8 mouse cellular contexts compared by ENCODE assay signal in the genomic region with DNA sequence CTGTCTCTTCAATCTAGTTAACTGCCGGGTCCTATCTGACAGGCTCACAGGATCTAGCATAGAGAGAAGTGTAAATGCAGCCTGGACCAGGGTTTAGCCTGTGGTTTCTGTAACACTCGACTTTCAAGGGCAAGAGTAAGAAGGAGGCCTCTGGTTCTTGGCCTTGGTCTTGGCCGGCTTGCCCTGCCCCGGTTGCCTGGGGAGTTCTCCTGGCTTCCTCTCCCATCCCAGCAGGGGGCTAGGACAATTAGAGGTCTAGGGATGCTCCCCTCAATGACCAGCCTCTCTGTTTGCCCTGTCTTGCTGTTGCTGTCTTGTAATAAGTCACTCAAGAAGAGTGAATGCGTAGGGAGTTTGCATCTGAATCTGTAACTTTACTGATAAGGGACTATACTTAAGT. TPM values are rescaled to one million over a fixed set of nuclear protein-coding genes. Genes with fewer than 3 reads are reported as not detected.
DNase-seq lines count a peak whose midpoint lies in the region; ATAC-seq and TF ChIP-seq lines count a peak whose summit lies in the region.

No protein-coding gene starts in this region.

- peak overlapping the region; percentile 39; the same call in 1 of the 2 replicates for H3K9ac ChIP-seq in heart, embryonic 11.5 days (ENCODE audit: low read depth, low read length)
- peak overlapping the region; percentile 23 for H3K9ac ChIP-seq in limb, embryonic 11.5 days (ENCODE audit: low read length)
- H3K9ac ChIP-seq in stomach, postnatal 0 days (ENCODE audit: low read length), result peak overlapping the region; percentile 52; the same call in 1 of the 2 replicates

- WGBS in heart, embryonic 11.5 days (ENCODE audit: insufficient replicate concordance), result 39% methylated on average over 5 of the region's 5 CpGs
- 45% methylated on average over 5 of the region's 5 CpGs for WGBS in limb, embryonic 11.5 days
- 50% methylated on average over 5 of the region's 5 CpGs for WGBS in stomach, postnatal 0 days

- peak overlapping the region; percentile 93 for H3K4me2 ChIP-seq in heart, embryonic 11.5 days
- peak overlapping the region; percentile 80 for H3K4me2 ChIP-seq in limb, embryonic 11.5 days (ENCODE audit: low read depth, severe bottlenecking)
- H3K4me2 ChIP-seq in stomach, postnatal 0 days (replicated peaks; ENCODE audit: low read depth), result peak overlapping the region; percentile 88

- no peak for TF ChIP-seq CTCF in stomach, postnatal 0 days (IDR thresholded peaks at IDR 0.05; ENCODE audit: low read depth)

- no peak for ATAC-seq in heart, embryonic 11.5 days (replicated peaks; ENCODE audit: insufficient number of reproducible peaks, low FRiP score, low TSS enrichment)
- ATAC-seq in limb, embryonic 11.5 days (ENCODE audit: insufficient number of reproducible peaks, low FRiP score, low TSS enrichment, low read depth), result no peak
- no peak for ATAC-seq in stomach, postnatal 0 days (ENCODE audit: low FRiP score, low TSS enrichment)

- H3K36me3 ChIP-seq in heart, embryonic 11.5 days (ENCODE audit: control insufficient read depth, insufficient read depth, low read length), result peaks cover 3% of the 10 kb centered on the region; the same call in 1 of the 2 replicates
- H3K36me3 ChIP-seq in limb, embryonic 11.5 days (ENCODE audit: control insufficient read depth, insufficient read depth, low read length), result peaks cover 7% of the 10 kb centered on the region; the same call in 1 of the 2 replicates
- H3K36me3 ChIP-seq in stomach, postnatal 0 days (ENCODE audit: control insufficient read depth, insufficient read depth, low read length), result no peaks in the 10 kb centered on the region; the same call in 1 of the 2 replicates

- H3K27ac ChIP-seq in heart, embryonic 11.5 days (ENCODE audit: low read depth, low read length), result no peak overlapping the region
- no peak overlapping the region for H3K27ac ChIP-seq in limb, embryonic 11.5 days (replicated peaks; ENCODE audit: low read depth, low read length)
- H3K27ac ChIP-seq in stomach, postnatal 0 days (replicated peaks), result no peak overlapping the region

- peaks cover 14% of the 10 kb centered on the region for H3K4me1 ChIP-seq in heart, embryonic 11.5 days (ENCODE audit: control insufficient read depth, insufficient read depth, low read length)
- peaks cover 6% of the 10 kb centered on the region; the same call in 1 of the 2 replicates for H3K4me1 ChIP-seq in limb, embryonic 11.5 days (ENCODE audit: control insufficient read depth, insufficient read depth, low read length)
- H3K4me1 ChIP-seq in stomach, postnatal 0 days (replicated peaks; ENCODE audit: control insufficient read depth, insufficient read depth), result peaks cover 3% of the 10 kb centered on the region; the same call in 1 of the 2 replicates

- no peak for DNase-seq in heart, adult 8-10 months (ENCODE audit: low spot score)
- DNase-seq in thymus, postnatal 25 days, result peak; percentile 14
- no peak for DNase-seq in thymus, postnatal 0 days (ENCODE audit: low spot score)
- no peak for DNase-seq in limb, embryonic 11.5 days (ENCODE audit: low spot score)
- no peak for DNase-seq in stomach, postnatal 0 days (ENCODE audit: low spot score)
- DNase-seq in left cerebral cortex, adult 18-20 months (ENCODE audit: low spot score in 2 of 2), result no peak
- no peak for DNase-seq in urinary bladder, postnatal 36 days (ENCODE audit: low spot score in 2 of 2)

- TF ChIP-seq EP300 in stomach, postnatal 0 days (optimal IDR thresholded peaks at IDR 0.05), result no peak

- H3K4me3 ChIP-seq in heart, embryonic 11.5 days (ENCODE audit: low read depth, low read length), result peak overlapping the region; percentile 86
- H3K4me3 ChIP-seq in limb, embryonic 11.5 days (ENCODE audit: low read depth, low read length), result peak overlapping the region; percentile 83; the same call in 1 of the 2 replicates
- H3K4me3 ChIP-seq in stomach, postnatal 0 days (ENCODE audit: low read depth, low read length), result 0 out of 2 replicates have a peak overlapping the region, but pooled peaks have one; percentile 81

- no peaks in the 10 kb centered on the region for H3K27me3 ChIP-seq in heart, embryonic 11.5 days (ENCODE audit: control insufficient read depth, insufficient read depth, low read length)
- no peaks in the 10 kb centered on the region for H3K27me3 ChIP-seq in limb, embryonic 11.5 days (ENCODE audit: control insufficient read depth, insufficient read depth, low read length)
- no peaks in the 10 kb centered on the region for H3K27me3 ChIP-seq in stomach, postnatal 0 days (ENCODE audit: control insufficient read depth, insufficient read depth, low read length)

- no peaks in the 10 kb centered on the region for H3K9me3 ChIP-seq in heart, embryonic 11.5 days (replicated peaks; ENCODE audit: control insufficient read depth, low read length)
- no peaks in the 10 kb centered on the region for H3K9me3 ChIP-seq in limb, embryonic 11.5 days (ENCODE audit: control insufficient read depth, low read length)
- H3K9me3 ChIP-seq in stomach, postnatal 0 days (ENCODE audit: control insufficient read depth, low read length), result no peaks in the 10 kb centered on the region

RNA-seq across cellular contexts. Expression of a gene that starts 2.0 kb away (rescaled TPM):
- polyA plus RNA-seq in heart, embryonic 11.5 days (2014; fragmentation: Nextera tagmentation; extraction: Ambion mirVana), result 6.4 and 8.7 TPM in 2 replicates
- 10 to 100 TPM; 51.3 to 79.6 (median 60.3) TPM for total RNA-seq in heart, adult 8-10 months (2022)
- 7.7 and 7.8 TPM in 2 replicates for polyA plus RNA-seq in thymus, postnatal 0 days (2015; fragmentation: Nextera tagmentation; extraction: Ambion mirVana)
- polyA plus RNA-seq in limb, embryonic 11.5 days (2014; fragmentation: Nextera tagmentation; extraction: Ambion mirVana), result 11.6 and 12.8 TPM in 2 replicates
- polyA plus RNA-seq in stomach, postnatal 0 days (2015; fragmentation: Nextera tagmentation; extraction: Ambion mirVana), result 7.0 and 7.1 TPM in 2 replicates
- total RNA-seq in left cerebral cortex, adult 18-20 months (2021), result 10 to 100 TPM; 43.8 to 43.9 TPM

RNA-seq across cellular contexts. Expression of a gene that starts 32.1 kb away (rescaled TPM):
- polyA plus RNA-seq in heart, embryonic 11.5 days (2014; fragmentation: Nextera tagmentation; extraction: Ambion mirVana), result 0.75 and 1.3 TPM in 2 replicates
- total RNA-seq in heart, adult 8-10 months (2022), result 10 to 100 TPM in 1 of 4 experiments, 1 to 10 TPM in 3; 7.1 to 10.1 (median 8.0) TPM
- polyA plus RNA-seq in thymus, postnatal 0 days (2015; fragmentation: Nextera tagmentation; extraction: Ambion mirVana), result 0.95 and 1.4 TPM in 2 replicates
- 2.3 and 2.4 TPM in 2 replicates for polyA plus RNA-seq in limb, embryonic 11.5 days (2014; fragmentation: Nextera tagmentation; extraction: Ambion mirVana)
- polyA plus RNA-seq in stomach, postnatal 0 days (2015; fragmentation: Nextera tagmentation; extraction: Ambion mirVana), result 1.1 and 1.4 TPM in 2 replicates
- 1 to 10 TPM; 1.5 to 1.8 TPM for total RNA-seq in left cerebral cortex, adult 18-20 months (2021)

RNA-seq across cellular contexts. Expression of a gene that starts 37.7 kb away (rescaled TPM):
- polyA plus RNA-seq in heart, embryonic 11.5 days (2014; fragmentation: Nextera tagmentation; extraction: Ambion mirVana), result 10.3 and 13.6 TPM in 2 replicates
- total RNA-seq in heart, adult 8-10 months (2022), result 10 to 100 TPM in 3 of 4 experiments, 1 to 10 TPM in 1; 8.9 to 13.5 (median 10.5) TPM
- 33.3 and 36.6 TPM in 2 replicates for polyA plus RNA-seq in thymus, postnatal 0 days (2015; fragmentation: Nextera tagmentation; extraction: Ambion mirVana)
- polyA plus RNA-seq in limb, embryonic 11.5 days (2014; fragmentation: Nextera tagmentation; extraction: Ambion mirVana), result 8.5 and 10.7 TPM in 2 replicates
- polyA plus RNA-seq in stomach, postnatal 0 days (2015; fragmentation: Nextera tagmentation; extraction: Ambion mirVana), result 21.4 and 21.6 TPM in 2 replicates
- 1 to 10 TPM; 5.0 to 7.5 TPM for total RNA-seq in left cerebral cortex, adult 18-20 months (2021)
